Mouse (Mus musculus): ENCODE data around the gene Cfap43. TPM values are rescaled to one million over a fixed set of nuclear protein-coding genes. Genes with fewer than 3 reads are reported as not detected.

Cfap43 gene
- 0.99 and 1.4 TPM in 2 replicates for polyA plus RNA-seq (2014; fragmentation: Nextera tagmentation; extraction: Ambion mirVana)

GRCm38 (mm10) chr19:47919126-47919965, at the start of gene Cfap43, which contains the start of gene Itprip:
Gene Cfap43, minus strand, starts transcription at chr19:47919287.
Gene Itprip, minus strand, starts transcription at chr19:47919299.
- no peaks in the 10 kb centered on the region for H3K27me3 ChIP-seq (replicated peaks; ENCODE audit: control insufficient read depth, insufficient read depth, low read length)
- H3K9me3 ChIP-seq (replicated peaks; ENCODE audit: control insufficient read depth, low read length): no peaks in the 10 kb centered on the region
- H3K4me3 ChIP-seq (ENCODE audit: low read depth, low read length): peak within 1 kb of the TSS; percentile 61
- peak within 1 kb of the TSS; percentile 75 for H3K9ac ChIP-seq (ENCODE audit: low read length)
- ATAC-seq (peak; percentile 84), DNase-seq (ENCODE audit: low spot score) (peak; percentile 89)
- H3K27ac ChIP-seq (ENCODE audit: low read depth, low read length): peak within 1 kb of the TSS; percentile 74
- WGBS: 0% methylated on average over 48 of the region's 48 CpGs
- no peaks in the 10 kb centered on the region for H3K36me3 ChIP-seq (ENCODE audit: control insufficient read depth, insufficient read depth, low read length)
- peak within 1 kb of the TSS; percentile 56 for H3K4me2 ChIP-seq (ENCODE audit: low read length)
- H3K4me1 ChIP-seq (ENCODE audit: control insufficient read depth, insufficient read depth, low read length): peaks cover 17% of the 10 kb centered on the region

DNA sequence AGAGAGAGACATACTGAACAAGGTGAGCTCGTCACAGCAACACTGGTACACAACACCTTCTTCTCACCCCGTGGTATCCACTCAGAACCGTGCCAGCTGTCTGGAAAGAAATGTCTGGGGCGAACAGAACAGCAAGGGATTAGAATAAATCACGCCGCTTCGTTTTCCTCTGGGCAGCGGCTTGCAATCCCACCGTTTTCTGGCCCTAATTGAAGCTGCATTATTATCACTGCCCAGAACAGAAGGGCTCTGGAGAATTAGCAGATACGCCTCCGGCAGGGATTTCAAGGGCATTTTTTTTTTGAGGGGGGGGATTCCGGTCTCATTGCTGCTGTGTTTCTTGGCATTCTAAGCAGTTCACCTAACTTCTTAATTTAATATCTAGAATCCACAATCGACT, 39.1 kb upstream of the Cfap43 start:
- H3K9me3 ChIP-seq (replicated peaks; ENCODE audit: control insufficient read depth, low read length): no peaks in the 10 kb centered on the region
- H3K36me3 ChIP-seq (ENCODE audit: control insufficient read depth, insufficient read depth, low read length): no peaks in the 10 kb centered on the region
- no peak overlapping the region for H3K9ac ChIP-seq (ENCODE audit: low read length)
- DNase-seq (ENCODE audit: low spot score) (peak; percentile 37), ATAC-seq (no peak)
- WGBS: 33% methylated on average over 13 of the region's 13 CpGs
- H3K4me2 ChIP-seq (ENCODE audit: low read length): no peak overlapping the region
- H3K4me3 ChIP-seq (ENCODE audit: low read depth, low read length): no peak overlapping the region
- H3K27me3 ChIP-seq (replicated peaks; ENCODE audit: control insufficient read depth, insufficient read depth, low read length): no peaks in the 10 kb centered on the region
- no peaks in the 10 kb centered on the region for H3K4me1 ChIP-seq (ENCODE audit: control insufficient read depth, insufficient read depth, low read length)
- H3K27ac ChIP-seq (ENCODE audit: low read depth, low read length): no peak overlapping the region

GRCm38 (mm10) chr19:47953169-47953568, 34.1 kb upstream of the Cfap43 start:
- Histone ChIP-seq H3K27ac (ENCODE audit: low read depth, low read length) (no peak overlapping the region), H3K4me3 (ENCODE audit: low read depth, low read length) (no peak overlapping the region), H3K9me3 (replicated peaks; ENCODE audit: control insufficient read depth, low read length) (no peaks in the 10 kb centered on the region), H3K9ac (ENCODE audit: low read length) (no peak overlapping the region; the same call in 1 of the 2 replicates), H3K36me3 (ENCODE audit: control insufficient read depth, insufficient read depth, low read length) (no peaks in the 10 kb centered on the region), H3K27me3 (replicated peaks; ENCODE audit: control insufficient read depth, insufficient read depth, low read length) (no peaks in the 10 kb centered on the region), H3K4me2 (ENCODE audit: low read length) (no peak overlapping the region), H3K4me1 (ENCODE audit: control insufficient read depth, insufficient read depth, low read length) (no peaks in the 10 kb centered on the region)
- no peak for ATAC-seq
- 42% methylated on average over 9 of the region's 9 CpGs for WGBS
- DNase-seq (ENCODE audit: low spot score): peak; percentile 42

DNA sequence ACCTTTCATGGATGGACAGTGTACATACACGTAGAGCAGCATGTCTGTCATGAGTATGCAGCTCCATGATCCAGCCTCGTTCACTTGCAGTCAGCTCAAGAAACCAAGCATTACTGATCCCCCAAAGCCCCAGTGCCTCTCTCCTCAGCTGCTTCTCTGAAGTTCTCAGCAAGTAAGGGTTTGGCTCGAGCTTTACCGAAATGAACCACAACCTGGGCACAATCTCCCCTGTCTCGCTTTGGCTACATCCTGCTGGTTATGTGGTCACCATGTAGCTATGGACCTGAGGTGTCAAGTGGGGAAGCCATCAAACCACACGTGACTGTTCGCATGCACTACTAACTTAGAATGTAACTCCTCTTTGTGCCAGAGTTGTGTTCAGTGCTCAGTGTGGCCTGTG, 31.9 kb upstream of the Cfap43 start:
- Histone ChIP-seq H3K9ac (ENCODE audit: low read length) (no peak overlapping the region), H3K27me3 (replicated peaks; ENCODE audit: control insufficient read depth, insufficient read depth, low read length) (no peaks in the 10 kb centered on the region), H3K27ac (ENCODE audit: low read depth, low read length) (no peak overlapping the region), H3K4me3 (ENCODE audit: low read depth, low read length) (no peak overlapping the region), H3K4me2 (ENCODE audit: low read length) (no peak overlapping the region), H3K9me3 (replicated peaks; ENCODE audit: control insufficient read depth, low read length) (no peaks in the 10 kb centered on the region), H3K36me3 (ENCODE audit: control insufficient read depth, insufficient read depth, low read length) (no peaks in the 10 kb centered on the region), H3K4me1 (ENCODE audit: control insufficient read depth, insufficient read depth, low read length) (no peaks in the 10 kb centered on the region)
- no peak for ATAC-seq
- DNase-seq (ENCODE audit: low spot score): no peak
- 86% methylated on average over 7 of the region's 7 CpGs for WGBS

- 57% methylated on average over 23 of the region's 23 CpGs for WGBS
- H3K4me3 ChIP-seq (ENCODE audit: low read depth, low read length): no peak overlapping the region
These were observed 27.9 kb upstream of the Cfap43 start for GRCm38 (mm10) chr19:47946821-47947465.

DNA sequence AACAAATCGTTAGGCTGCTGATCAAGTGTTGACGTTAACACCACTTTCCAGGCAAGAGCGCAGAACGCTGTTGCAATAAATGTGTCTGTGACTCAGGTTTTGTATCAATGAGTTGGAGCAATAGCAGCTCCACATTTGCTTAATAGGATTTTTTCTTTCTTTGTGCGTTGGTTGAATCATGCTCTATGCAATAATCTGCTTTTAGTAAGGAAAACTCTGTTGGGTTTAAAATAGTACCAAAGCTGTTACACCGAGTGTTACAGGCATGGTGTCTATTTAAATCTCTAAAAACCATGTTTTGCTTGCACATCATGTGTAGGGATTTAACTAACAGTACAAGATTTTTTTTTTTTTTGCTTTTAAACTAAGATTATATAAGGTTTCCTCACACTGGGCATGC, 20.3 kb upstream of the Cfap43 start:
- Histone ChIP-seq H3K27ac (ENCODE audit: low read depth, low read length) (no peak overlapping the region), H3K9ac (ENCODE audit: low read length) (no peak overlapping the region), H3K4me1 (ENCODE audit: control insufficient read depth, insufficient read depth, low read length) (0 out of 2 replicates have a peak, but pooled peaks cover 5% of the 10 kb centered on the region), H3K4me2 (ENCODE audit: low read length) (no peak overlapping the region), H3K36me3 (ENCODE audit: control insufficient read depth, insufficient read depth, low read length) (no peaks in the 10 kb centered on the region), H3K9me3 (replicated peaks; ENCODE audit: control insufficient read depth, low read length) (no peaks in the 10 kb centered on the region), H3K4me3 (ENCODE audit: low read depth, low read length) (no peak overlapping the region), H3K27me3 (replicated peaks; ENCODE audit: control insufficient read depth, insufficient read depth, low read length) (no peaks in the 10 kb centered on the region)
- ATAC-seq: no peak
- no peak for DNase-seq (ENCODE audit: low spot score)
- 37% methylated on average over 6 of the region's 6 CpGs for WGBS

More at GRCm38 (mm10) chr19:47946821-47947465, 27.9 kb upstream of the Cfap43 start:
- H3K9ac ChIP-seq (ENCODE audit: low read length): no peak overlapping the region
- no peaks in the 10 kb centered on the region for H3K4me1 ChIP-seq (ENCODE audit: control insufficient read depth, insufficient read depth, low read length)
- no peak overlapping the region for H3K27ac ChIP-seq (ENCODE audit: low read depth, low read length)
- H3K27me3 ChIP-seq (replicated peaks; ENCODE audit: control insufficient read depth, insufficient read depth, low read length): no peaks in the 10 kb centered on the region
- H3K9me3 ChIP-seq (replicated peaks; ENCODE audit: control insufficient read depth, low read length): no peaks in the 10 kb centered on the region
- ATAC-seq: peak; percentile 42; the same call in 1 of the 2 replicates
- DNase-seq (ENCODE audit: low spot score): peak; percentile 44
- H3K36me3 ChIP-seq (ENCODE audit: control insufficient read depth, insufficient read depth, low read length): no peaks in the 10 kb centered on the region
- H3K4me2 ChIP-seq (ENCODE audit: low read length): no peak overlapping the region

- DNase-seq (ENCODE audit: low spot score) (peak; percentile 88), ATAC-seq (peak; percentile 91)
- H3K9ac ChIP-seq (ENCODE audit: low read length): peak within 1 kb of the TSS; percentile 56
- peak within 1 kb of the TSS; percentile 38 for H3K4me3 ChIP-seq (ENCODE audit: low read depth, low read length)
- no peaks in the 10 kb centered on the region for H3K27me3 ChIP-seq (replicated peaks; ENCODE audit: control insufficient read depth, insufficient read depth, low read length)
- 4% methylated on average over 41 of the region's 41 CpGs for WGBS
- H3K9me3 ChIP-seq (replicated peaks; ENCODE audit: control insufficient read depth, low read length): no peaks in the 10 kb centered on the region
- H3K36me3 ChIP-seq (ENCODE audit: control insufficient read depth, insufficient read depth, low read length): no peaks in the 10 kb centered on the region
- peak within 1 kb of the TSS; percentile 70 for H3K4me2 ChIP-seq (ENCODE audit: low read length)
- H3K4me1 ChIP-seq (ENCODE audit: control insufficient read depth, insufficient read depth, low read length): 0 out of 2 replicates have a peak, but pooled peaks cover 5% of the 10 kb centered on the region
- H3K27ac ChIP-seq (ENCODE audit: low read depth, low read length): peak within 1 kb of the TSS; percentile 44; the same call in 1 of the 2 replicates
These were observed 18.6 kb upstream of the Cfap43 start, which contains the start of gene Cfap58 for GRCm38 (mm10) chr19:47937443-47938406. Gene Cfap58, plus strand, starts transcription at chr19:47937675.

- 67% methylated on average over 9 of the region's 9 CpGs for WGBS
- ATAC-seq: no peak
- H3K36me3 ChIP-seq (ENCODE audit: control insufficient read depth, insufficient read depth, low read length): no peaks in the 10 kb centered on the region
- H3K27ac ChIP-seq (ENCODE audit: low read depth, low read length): no peak overlapping the region
- H3K4me1 ChIP-seq (ENCODE audit: control insufficient read depth, insufficient read depth, low read length): 0 out of 2 replicates have a peak, but pooled peaks cover 5% of the 10 kb centered on the region
- peak overlapping the region; percentile 38; the same call in 1 of the 2 replicates for H3K4me3 ChIP-seq (ENCODE audit: low read depth, low read length)
- no peaks in the 10 kb centered on the region for H3K9me3 ChIP-seq (replicated peaks; ENCODE audit: control insufficient read depth, low read length)
- DNase-seq (ENCODE audit: low spot score): no peak
- peak overlapping the region; percentile 70 for H3K4me2 ChIP-seq (ENCODE audit: low read length)
- peak overlapping the region; percentile 56 for H3K9ac ChIP-seq (ENCODE audit: low read length)
- H3K27me3 ChIP-seq (replicated peaks; ENCODE audit: control insufficient read depth, insufficient read depth, low read length): no peaks in the 10 kb centered on the region
These were observed 17.9 kb upstream of the Cfap43 start for GRCm38 (mm10) chr19:47936938-47937337.

All from forebrain, embryonic 14.5 days (tissue).